Mouse (Mus musculus) liver, embryonic 13.5 days (tissue): Measurements from ENCODE around the gene Upf1. TPM values are rescaled to one million over a fixed set of nuclear protein-coding genes. Genes with fewer than 3 reads are reported as not detected.

Experiments used
- ATAC-seq: fragments of 200-750 bp; cut with Nextera tagmentation; 2 replicates; pipeline ENCODE4 v1.8.0; 2017; ENCODE audit warnings: low read depth, mild to moderate bottlenecking, moderate number of reproducible peaks, moderate library complexity
- DNase-seq: peaks from one replicate; pipeline ENCODE4 v3.0.0; 2022
- H3K27ac ChIP-seq: fragments of 300-500 bp; sonication (generic); 2 replicates; pipeline ENCODE4 v1.5.1; 2015; ENCODE audit warnings: moderate library complexity, mild to moderate bottlenecking, inconsistent platforms
- H3K27me3 ChIP-seq: fragments of 300-500 bp; sonication (generic); 2 replicates; pipeline ENCODE4 v1.6.1; 2015; ENCODE audit warnings: mild to moderate bottlenecking, inconsistent platforms
- H3K36me3 ChIP-seq: fragments of 300-500 bp; sonication (generic); 2 replicates; pipeline ENCODE4 v1.6.1; 2015; ENCODE audit warnings: mild to moderate bottlenecking, inconsistent platforms
- H3K4me1 ChIP-seq: fragments of 300-500 bp; sonication (generic); replicated peaks from 2 replicates; pipeline ENCODE4 v1.6.1; 2015; ENCODE audit warnings: inconsistent platforms
- H3K4me2 ChIP-seq: fragments of 300-500 bp; sonication (generic); 2 replicates; pipeline ENCODE4 v1.6.1; 2015; ENCODE audit warnings: inconsistent platforms, mild to moderate bottlenecking, moderate library complexity
- H3K4me3 ChIP-seq: fragments of 300-500 bp; sonication (generic); replicated peaks from 2 replicates; pipeline ENCODE4 v1.5.1; 2015; ENCODE audit warnings: mild to moderate bottlenecking, inconsistent platforms
- H3K9ac ChIP-seq: fragments of 300-500 bp; sonication (generic); 2 replicates; pipeline ENCODE4 v1.6.1; 2015; ENCODE audit warnings: mild to moderate bottlenecking, inconsistent platforms
- H3K9me3 ChIP-seq: fragments of 300-500 bp; sonication (generic); replicated peaks from 2 replicates; pipeline ENCODE4 v1.6.1; 2016; ENCODE audit warnings: inconsistent platforms
- WGBS: fragments of 180-500 bp; shearing (Covaris S2); methylation state at CpG from one replicate; pipeline ENCODE4 v1.1.7; 2015; ENCODE audit not compliant: insufficient replicate concordance; 5-methylcytosine and 5-hydroxymethylcytosine counted together
- polyA plus RNA-seq: library from polyadenylated mRNA; unstranded; fragments of >200 nt; fragmentation: Nextera tagmentation; extraction: Ambion mirVana; gene quantifications from 2 replicates; pipeline ENCODE4 v1.2.1, GENCODE M21; 2015

The Upf1 gene
- polyA plus RNA-seq, 1 experiment from 2014 or later: 11.5 TPM

DNA sequence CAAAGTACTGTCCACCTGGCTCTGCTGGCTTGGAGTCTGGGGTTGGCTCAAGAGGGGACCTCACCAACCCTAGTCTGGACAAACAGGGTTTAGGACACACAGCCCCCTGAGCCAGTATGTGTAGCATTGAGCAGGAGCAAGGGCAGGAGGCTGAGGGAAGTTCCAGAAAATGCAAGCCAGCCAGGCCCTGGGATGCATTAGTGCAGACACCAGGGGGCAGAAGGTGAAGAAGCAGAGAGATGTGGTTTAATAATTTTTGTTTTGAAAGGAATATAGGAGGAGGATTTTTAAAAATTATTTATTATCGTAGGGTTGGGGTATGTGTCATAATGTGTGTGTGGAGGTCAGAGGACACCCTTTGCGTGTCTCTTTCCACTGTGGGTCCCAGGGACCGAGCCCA is 29.4 kb downstream of the Upf1 start:
- H3K4me1 ChIP-seq: peaks cover 19% of the 10 kb centered on the region
- H3K27me3 ChIP-seq: peaks cover 5% of the 10 kb centered on the region
- no peak overlapping the region for H3K4me3 ChIP-seq
- no peak for ATAC-seq
- 0 out of 2 replicates have a peak, but pooled peaks cover 3% of the 10 kb centered on the region for H3K9me3 ChIP-seq
- no peaks in the 10 kb centered on the region; the same call in 1 of the 2 replicates for H3K36me3 ChIP-seq
- DNase-seq: no peak
- no peak overlapping the region for H3K9ac ChIP-seq
- WGBS: 75% methylated on average over 3 of the region's 3 CpGs
- H3K4me2 ChIP-seq: no peak overlapping the region
- no peak overlapping the region; the same call in 1 of the 2 replicates for H3K27ac ChIP-seq

DNA sequence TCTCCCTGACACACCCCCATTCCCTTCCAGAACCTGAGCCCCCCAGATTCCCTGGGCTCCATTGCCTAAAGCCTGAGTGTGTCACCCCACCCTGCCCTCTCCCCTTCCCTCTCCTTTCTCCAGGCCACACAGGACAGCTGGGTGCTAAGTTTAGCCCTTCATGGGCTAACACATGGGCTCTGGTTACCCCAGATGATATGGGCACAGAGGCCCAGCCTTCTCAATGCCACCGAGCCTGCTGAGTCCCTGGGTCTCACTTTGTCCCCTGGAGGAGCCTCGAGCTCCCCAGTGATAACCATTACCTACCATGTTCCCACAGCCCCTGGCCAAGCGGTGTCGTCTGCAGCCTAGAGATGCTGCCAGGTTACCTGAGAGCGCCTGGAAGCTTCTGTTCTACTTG is 35.2 kb downstream of the Upf1 start:
- DNase-seq (no peak), ATAC-seq (no peak)
- Histone ChIP-seq H3K27me3 (peaks cover 44% of the 10 kb centered on the region), H3K36me3 (peaks cover 9% of the 10 kb centered on the region), H3K4me1 (peaks cover 22% of the 10 kb centered on the region), H3K9ac (no peak overlapping the region), H3K4me3 (no peak overlapping the region), H3K27ac (no peak overlapping the region), H3K4me2 (no peak overlapping the region), H3K9me3 (no peaks in the 10 kb centered on the region)
- 63% methylated on average over 5 of the region's 5 CpGs for WGBS

GRCm38 (mm10) chr8:70316511-70317504 is 36.3 kb downstream of the Upf1 start:
- H3K36me3 ChIP-seq: peaks cover 20% of the 10 kb centered on the region
- peaks cover 44% of the 10 kb centered on the region for H3K27me3 ChIP-seq
- H3K4me1 ChIP-seq: peaks cover 22% of the 10 kb centered on the region
- H3K27ac ChIP-seq: no peak overlapping the region
- peak; percentile 22; the same call in 1 of the 2 replicates for ATAC-seq
- WGBS: 22% methylated on average over 15 of the region's 15 CpGs
- no peak for DNase-seq
- peak overlapping the region; percentile 56 for H3K4me3 ChIP-seq
- no peaks in the 10 kb centered on the region for H3K9me3 ChIP-seq
- peak overlapping the region; percentile 75 for H3K4me2 ChIP-seq
- no peak overlapping the region for H3K9ac ChIP-seq

DNA sequence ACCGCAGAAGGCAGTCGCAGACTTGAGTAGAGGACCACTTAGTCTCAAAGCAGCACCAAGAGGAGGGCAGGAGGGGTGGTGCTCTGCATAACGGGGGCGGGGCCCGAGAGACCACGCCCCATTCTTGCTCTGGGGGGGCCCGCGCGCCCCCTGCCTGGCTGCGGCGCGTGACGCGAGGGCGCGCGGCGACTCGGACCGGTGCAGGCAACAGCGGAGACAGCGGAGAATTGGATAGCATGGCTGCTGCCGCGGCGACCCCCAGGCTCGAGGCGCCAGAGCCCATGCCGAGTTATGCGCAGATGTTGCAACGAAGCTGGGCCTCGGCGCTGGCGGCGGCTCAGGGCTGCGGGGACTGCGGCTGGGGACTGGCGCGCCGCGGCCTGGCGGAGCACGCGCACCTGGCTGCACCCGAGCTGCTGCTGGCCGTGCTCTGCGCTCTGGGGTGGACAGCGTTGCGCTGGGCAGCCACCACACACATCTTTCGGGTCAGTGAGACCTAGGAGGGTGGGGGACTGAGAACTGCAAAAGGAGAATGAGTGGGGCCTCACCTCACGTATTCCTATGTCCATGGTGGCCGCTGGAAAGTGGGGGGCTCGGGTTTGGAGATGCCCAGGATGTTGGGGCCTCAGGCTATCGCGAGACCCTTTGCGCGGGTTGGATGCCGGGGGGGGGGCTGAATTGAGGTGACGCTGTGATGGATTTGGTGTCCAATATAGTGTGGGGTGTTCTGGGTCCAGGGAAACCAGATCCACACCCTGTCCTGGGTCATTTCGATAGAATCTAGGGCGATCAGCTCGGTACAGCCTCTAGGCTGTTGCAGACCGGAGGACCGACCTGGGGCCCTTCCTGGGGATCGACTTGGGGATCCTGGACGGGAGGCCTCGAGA is 37.2 kb downstream of the Upf1 start, which contains the start of gene Cers1:
Cers1 (plus strand) TSS at position 152 of the 887 bp plus-strand sequence.
- H3K27ac ChIP-seq: no peak within 1 kb of the TSS

DNA sequence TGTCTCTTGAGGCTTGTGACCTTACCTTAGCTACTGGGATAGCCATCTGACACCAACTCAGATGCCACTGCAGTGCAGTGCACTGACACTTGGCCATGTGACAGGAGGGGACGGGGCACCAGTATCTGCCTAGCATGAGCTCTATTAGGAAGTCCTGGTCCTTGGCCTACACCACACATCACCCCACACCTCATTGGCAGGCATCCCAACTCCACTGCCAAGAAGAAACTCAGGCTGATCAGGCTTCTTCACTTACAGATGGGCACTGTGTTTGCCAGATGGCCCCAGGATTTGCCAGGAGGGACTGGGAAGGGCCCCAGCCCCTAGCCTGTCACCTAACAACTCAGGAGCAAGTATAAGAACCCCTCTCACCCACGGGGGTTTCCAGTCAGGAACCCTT is 39.7 kb downstream of the Upf1 start:
- Histone ChIP-seq H3K4me3 (no peak overlapping the region), H3K9ac (no peak overlapping the region), H3K9me3 (no peaks in the 10 kb centered on the region), H3K4me1 (peaks cover 22% of the 10 kb centered on the region), H3K36me3 (peaks cover 51% of the 10 kb centered on the region), H3K27me3 (peaks cover 37% of the 10 kb centered on the region), H3K27ac (no peak overlapping the region), H3K4me2 (no peak overlapping the region)
- WGBS: 73% methylated on average over 2 of the region's 2 CpGs
- ATAC-seq: no peak
- no peak for DNase-seq

More for the DNA sequence above, 37.2 kb downstream of the Upf1 start, which contains the start of gene Cers1:
- Histone ChIP-seq H3K27me3 (peaks cover 44% of the 10 kb centered on the region), H3K9me3 (no peaks in the 10 kb centered on the region), H3K36me3 (peaks cover 29% of the 10 kb centered on the region), H3K9ac (peak within 1 kb of the TSS; percentile 33), H3K4me3 (peak within 1 kb of the TSS; percentile 56), H3K4me1 (peaks cover 22% of the 10 kb centered on the region), H3K4me2 (peak within 1 kb of the TSS; percentile 75)
- WGBS: 3% methylated on average over 66 of the region's 66 CpGs
- DNase-seq: peak; percentile 33
- ATAC-seq: peak; percentile 55

DNA sequence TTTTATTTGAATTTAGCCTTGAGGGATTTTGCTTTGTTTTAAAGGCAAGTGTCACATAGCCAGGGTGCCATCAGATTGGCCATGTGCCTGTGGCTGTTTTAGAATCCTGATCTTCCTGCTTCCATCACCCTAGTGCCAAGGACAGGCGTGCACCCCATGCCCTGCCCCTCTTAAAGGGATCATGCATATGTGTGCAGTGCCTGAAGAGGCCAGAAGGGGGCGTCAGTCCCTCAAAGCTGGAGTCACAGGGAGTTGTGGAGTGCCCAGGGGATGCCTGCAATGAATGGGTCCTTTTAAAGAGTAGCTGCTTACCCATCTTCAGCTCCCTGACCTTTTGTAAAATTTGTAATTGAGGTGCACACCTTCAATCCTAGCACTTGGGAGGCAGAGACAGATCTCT is 43.8 kb downstream of the Upf1 start:
- Histone ChIP-seq H3K27me3 (no peaks in the 10 kb centered on the region), H3K4me1 (peaks cover 2% of the 10 kb centered on the region), H3K9ac (no peak overlapping the region), H3K4me2 (no peak overlapping the region), H3K27ac (no peak overlapping the region), H3K9me3 (no peaks in the 10 kb centered on the region), H3K4me3 (no peak overlapping the region), H3K36me3 (peaks cover 91% of the 10 kb centered on the region)
- DNase-seq (no peak), ATAC-seq (no peak)
- 39% methylated on average over 2 of the region's 2 CpGs for WGBS

GRCm38 (mm10) chr8:70302901-70303300 is 50.2 kb downstream of the Upf1 start:
- 2% methylated on average over 16 of the region's 16 CpGs for WGBS

GRCm38 (mm10) chr8:70302358-70302890 is 50.7 kb downstream of the Upf1 start, which contains the start of the genes Ddx49 and Cope:
Gene Ddx49 (minus strand): TSS chr8:70302489.
Gene Cope (plus strand): TSS chr8:70302518.
- peak; percentile 83 for DNase-seq
- H3K4me3 ChIP-seq: peak within 1 kb of the TSS; percentile 90
- peak; percentile 90 for ATAC-seq
- H3K27ac ChIP-seq: peak within 1 kb of the TSS; percentile 74
- H3K4me1 ChIP-seq: peaks cover 34% of the 10 kb centered on the region
- H3K4me2 ChIP-seq: peak within 1 kb of the TSS; percentile 91
- no peaks in the 10 kb centered on the region for H3K27me3 ChIP-seq
- H3K9me3 ChIP-seq: no peaks in the 10 kb centered on the region
- H3K9ac ChIP-seq: peak within 1 kb of the TSS; percentile 90
- peaks cover 59% of the 10 kb centered on the region for H3K36me3 ChIP-seq
- under 1% methylated on average over 40 of the region's 40 CpGs for WGBS

More at GRCm38 (mm10) chr8:70302901-70303300, 50.2 kb downstream of the Upf1 start:
- peak overlapping the region; percentile 90 for H3K4me3 ChIP-seq
- no peaks in the 10 kb centered on the region for H3K27me3 ChIP-seq
- peak overlapping the region; percentile 90 for H3K9ac ChIP-seq
- peak overlapping the region; percentile 74 for H3K27ac ChIP-seq
- peak overlapping the region; percentile 91 for H3K4me2 ChIP-seq
- H3K36me3 ChIP-seq: peaks cover 59% of the 10 kb centered on the region
- DNase-seq (no peak), ATAC-seq (peak; percentile 13; the same call in 1 of the 2 replicates)
- no peaks in the 10 kb centered on the region for H3K9me3 ChIP-seq
- H3K4me1 ChIP-seq: peaks cover 34% of the 10 kb centered on the region

- H3K4me3 ChIP-seq: peak overlapping the region; percentile 90
Measured at GRCm38 (mm10) chr8:70300881-70301280, 52.2 kb downstream of the Upf1 start.

GRCm38 (mm10) chr8:70293988-70294405 is 59.1 kb downstream of the Upf1 start:
- Histone ChIP-seq H3K9ac (no peak overlapping the region), H3K4me3 (no peak overlapping the region), H3K4me1 (no peaks in the 10 kb centered on the region), H3K27ac (no peak overlapping the region), H3K4me2 (no peak overlapping the region), H3K36me3 (peaks cover 81% of the 10 kb centered on the region), H3K27me3 (no peaks in the 10 kb centered on the region), H3K9me3 (no peaks in the 10 kb centered on the region)
- ATAC-seq (no peak), DNase-seq (no peak)
- 67% methylated on average over 5 of the region's 5 CpGs for WGBS

More at GRCm38 (mm10) chr8:70300881-70301280, 52.2 kb downstream of the Upf1 start:
- H3K4me2 ChIP-seq: peak overlapping the region; percentile 91
- H3K9ac ChIP-seq: peak overlapping the region; percentile 90
- peaks cover 34% of the 10 kb centered on the region for H3K4me1 ChIP-seq
- no peaks in the 10 kb centered on the region for H3K9me3 ChIP-seq
- H3K36me3 ChIP-seq: peaks cover 60% of the 10 kb centered on the region
- no peak for DNase-seq
- no peak overlapping the region for H3K27ac ChIP-seq
- WGBS: 59% methylated on average over 3 of the region's 3 CpGs
- ATAC-seq: no peak
- H3K27me3 ChIP-seq: no peaks in the 10 kb centered on the region
